Mouse (Mus musculus): ENCODE data around the gene Acta2. TPM values are rescaled to one million over a fixed set of nuclear protein-coding genes. Genes with fewer than 3 reads are reported as not detected.

Acta2 gene
- polyA plus RNA-seq, 1 experiment from 2014 or later = 464 TPM

GRCm38 (mm10) chr19:34194132-34194745 lies 61.2 kb downstream of the Acta2 start:
- WGBS = 96% methylated on average over 6 of the region's 6 CpGs
- Histone ChIP-seq H3K9ac (no peak overlapping the region), H3K4me2 (no peak overlapping the region), H3K9me3 (replicated peaks) (no peaks in the 10 kb centered on the region), H3K27me3 (no peaks in the 10 kb centered on the region), H3K4me3 (replicated peaks) (no peak overlapping the region), H3K27ac (no peak overlapping the region), H3K4me1 (peaks cover 5% of the 10 kb centered on the region; the same call in 1 of the 2 replicates), H3K36me3 (no peaks in the 10 kb centered on the region)
- ATAC-seq (replicated peaks; ENCODE audit: low FRiP score) = no peak

GRCm38 (mm10) chr19:34193683-34194082 lies 61.7 kb downstream of the Acta2 start:
- peak overlapping the region; percentile 64 for H3K4me3 ChIP-seq (replicated peaks)

DNA sequence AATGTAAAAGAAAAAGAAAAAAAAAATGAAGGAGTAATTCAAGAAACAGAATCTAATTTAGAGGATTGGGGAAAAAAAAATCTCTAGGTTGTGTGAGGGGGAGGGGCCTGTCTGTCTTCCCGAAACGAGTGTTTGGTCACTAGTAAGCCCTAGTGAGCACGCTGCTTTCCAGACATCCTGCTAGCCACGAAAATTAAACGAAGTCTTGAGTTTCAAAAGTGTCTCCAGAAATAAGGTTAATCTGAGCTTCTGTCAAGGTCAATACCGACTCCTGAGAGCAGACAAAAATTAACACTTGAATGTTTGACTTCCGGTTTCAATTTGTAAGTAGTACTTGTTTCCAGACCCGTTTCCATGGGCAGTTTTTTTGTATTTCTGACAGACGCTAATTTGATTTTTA lies 62.2 kb downstream of the Acta2 start:
- WGBS = 8% methylated on average over 9 of the region's 9 CpGs
- ATAC-seq (replicated peaks; ENCODE audit: low FRiP score) = no peak
- Histone ChIP-seq H3K27ac (no peak overlapping the region), H3K9me3 (replicated peaks) (no peaks in the 10 kb centered on the region), H3K36me3 (no peaks in the 10 kb centered on the region), H3K4me2 (peak overlapping the region; percentile 94), H3K4me3 (replicated peaks) (peak overlapping the region; percentile 64), H3K27me3 (no peaks in the 10 kb centered on the region), H3K4me1 (peaks cover 5% of the 10 kb centered on the region; the same call in 1 of the 2 replicates), H3K9ac (no peak overlapping the region)

More at GRCm38 (mm10) chr19:34193683-34194082, 61.7 kb downstream of the Acta2 start:
- no peak overlapping the region for H3K9ac ChIP-seq
- H3K36me3 ChIP-seq = no peaks in the 10 kb centered on the region
- WGBS = 65% methylated on average over 9 of the region's 9 CpGs
- peak overlapping the region; percentile 94 for H3K4me2 ChIP-seq
- peaks cover 5% of the 10 kb centered on the region; the same call in 1 of the 2 replicates for H3K4me1 ChIP-seq
- H3K27me3 ChIP-seq = no peaks in the 10 kb centered on the region
- H3K27ac ChIP-seq = no peak overlapping the region
- no peaks in the 10 kb centered on the region for H3K9me3 ChIP-seq (replicated peaks)
- no peak for ATAC-seq (replicated peaks; ENCODE audit: low FRiP score)

- peak within 1 kb of the TSS; percentile 52 for H3K9ac ChIP-seq
- no peaks in the 10 kb centered on the region for H3K27me3 ChIP-seq
- H3K4me2 ChIP-seq = peak within 1 kb of the TSS; percentile 94
- WGBS = under 1% methylated on average over 62 of the region's 62 CpGs
- peak within 1 kb of the TSS; percentile 64 for H3K4me3 ChIP-seq (replicated peaks)
- peak within 1 kb of the TSS; percentile 16; the same call in 1 of the 2 replicates for H3K27ac ChIP-seq
- H3K36me3 ChIP-seq = no peaks in the 10 kb centered on the region
- peaks cover 5% of the 10 kb centered on the region; the same call in 1 of the 2 replicates for H3K4me1 ChIP-seq
- no peaks in the 10 kb centered on the region for H3K9me3 ChIP-seq (replicated peaks)
- peak; percentile 91 for ATAC-seq (replicated peaks; ENCODE audit: low FRiP score)
These were observed 63.1 kb downstream of the Acta2 start, which contains the start of gene Stambpl1 for GRCm38 (mm10) chr19:34192008-34192963. Gene Stambpl1, plus strand, starts transcription at chr19:34192229.

DNA sequence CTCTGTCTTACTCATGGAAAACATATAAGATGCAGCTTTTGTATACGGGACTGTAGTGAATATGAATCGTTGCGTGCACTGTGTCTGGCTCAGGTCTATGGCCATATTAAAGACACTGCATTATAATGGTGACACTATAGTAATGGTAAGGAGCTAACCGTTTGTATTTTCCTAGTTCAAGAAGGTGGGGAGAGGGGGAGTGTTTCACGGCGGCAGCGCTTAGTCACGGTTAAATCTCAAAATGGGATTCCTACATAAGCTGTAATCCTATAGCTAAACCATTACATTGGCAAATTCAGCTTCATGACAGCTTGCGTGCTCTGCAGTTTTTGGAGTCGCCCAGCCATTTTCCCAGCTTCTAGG lies 63.8 kb downstream of the Acta2 start:
- no peaks in the 10 kb centered on the region for H3K36me3 ChIP-seq
- 28% methylated on average over 10 of the region's 10 CpGs for WGBS
- no peak overlapping the region for H3K27ac ChIP-seq
- peaks cover 5% of the 10 kb centered on the region; the same call in 1 of the 2 replicates for H3K4me1 ChIP-seq
- peak; percentile 48; the same call in 1 of the 2 replicates for ATAC-seq (replicated peaks; ENCODE audit: low FRiP score)
- H3K4me2 ChIP-seq = peak overlapping the region; percentile 94
- peak overlapping the region; percentile 64 for H3K4me3 ChIP-seq (replicated peaks)
- no peaks in the 10 kb centered on the region for H3K9me3 ChIP-seq (replicated peaks)
- 0 out of 2 replicates have a peak overlapping the region, but pooled peaks have one; percentile 52 for H3K9ac ChIP-seq
- no peaks in the 10 kb centered on the region for H3K27me3 ChIP-seq

Other genes with a start within 250 kb of the Acta2 start
- gene Lipk, start 247.3 kb downstream of the Acta2 start, polyA plus RNA-seq (2015; fragmentation: Nextera tagmentation; extraction: Ambion mirVana) = not detected in 2 replicates
- gene Lipn, start 188.2 kb downstream of the Acta2 start, polyA plus RNA-seq (2015; fragmentation: Nextera tagmentation; extraction: Ambion mirVana) = not detected in 2 replicates
- 0.19 TPM in 1 of 2 replicates, not detected in the other for gene Lipm, start 154.7 kb downstream of the Acta2 start, polyA plus RNA-seq (2015; fragmentation: Nextera tagmentation; extraction: Ambion mirVana)
- gene Ankrd22, start 89.5 kb downstream of the Acta2 start, polyA plus RNA-seq (2015; fragmentation: Nextera tagmentation; extraction: Ambion mirVana) = 0.08 and 0.09 TPM in 2 replicates
- 4.3 and 5.0 TPM in 2 replicates for gene Stambpl1, start 63.4 kb downstream of the Acta2 start, polyA plus RNA-seq (2015; fragmentation: Nextera tagmentation; extraction: Ambion mirVana)
- gene Fas, start 35.1 kb upstream of the Acta2 start, polyA plus RNA-seq (2015; fragmentation: Nextera tagmentation; extraction: Ambion mirVana) = 2.5 and 3.3 TPM in 2 replicates
- 1.8 and 2.2 TPM in 2 replicates for gene Ch25h, start 219.6 kb upstream of the Acta2 start, polyA plus RNA-seq (2015; fragmentation: Nextera tagmentation; extraction: Ambion mirVana)